Comparison of ENCODE assay signal across 22 mouse cellular contexts in genomic region chr1:72970461-72970860, GRCm38 (mm10). TPM values are rescaled to one million over a fixed set of nuclear protein-coding genes. Genes with fewer than 3 reads are reported as not detected.
DNase-seq lines count a peak whose midpoint lies in the region; ATAC-seq and TF ChIP-seq lines count a peak whose summit lies in the region.
"Had no signal": no experiment of that assay in that cellular context is flagged by ENCODE, and none has a peak within 500 bp of the region (broad histone marks: within the 10 kb centered on the region; RNA-seq: fewer than 3 reads in every experiment).

No protein-coding gene starts in this region.

- peaks cover 8% of the 10 kb centered on the region for H3K4me1 ChIP-seq in lung, embryonic 14.5 days (ENCODE audit: insufficient read depth)
- peaks cover 14% of the 10 kb centered on the region for H3K4me1 ChIP-seq in embryonic facial prominence, embryonic 10.5 days
- H3K4me1 ChIP-seq: liver, embryonic 13.5 days; megakaryocyte, embryonic 14.5 days; midbrain, embryonic 15.5 days had no signal

- H3K27ac ChIP-seq in lung, embryonic 14.5 days (ENCODE audit: low read depth) = no peak overlapping the region
- 0 out of 2 replicates have a peak overlapping the region, but pooled peaks have one; percentile 19 for H3K27ac ChIP-seq in embryonic facial prominence, embryonic 10.5 days (replicated peaks)
- no peak overlapping the region for H3K27ac ChIP-seq in layer of hippocampus, adult 2 months
- H3K27ac ChIP-seq: embryonic facial prominence, embryonic 15.5 days; forebrain, embryonic 10.5 days; liver, embryonic 13.5 days; midbrain, embryonic 15.5 days had no signal

- 70% methylated on average over 9 of the region's 9 CpGs for WGBS in lung, embryonic 14.5 days
- 91% methylated on average over 9 of the region's 9 CpGs for WGBS in embryonic facial prominence, embryonic 10.5 days

- H3K4me3 ChIP-seq in lung, embryonic 14.5 days (ENCODE audit: low read depth, low read length) = no peak overlapping the region
- H3K4me3 ChIP-seq in embryonic facial prominence, embryonic 10.5 days = no peak overlapping the region
- H3K4me3 ChIP-seq in layer of hippocampus, adult 2 months = no peak overlapping the region
- H3K4me3 ChIP-seq: embryonic facial prominence, embryonic 15.5 days; forebrain, embryonic 10.5 days; liver, embryonic 13.5 days; megakaryocyte, embryonic 14.5 days; midbrain, embryonic 15.5 days had no signal

- H3K9ac ChIP-seq in lung, embryonic 14.5 days = no peak overlapping the region
- H3K9ac ChIP-seq: embryonic facial prominence, embryonic 15.5 days; liver, embryonic 13.5 days; midbrain, embryonic 15.5 days had no signal

- intact Hi-C loops in heart, postnatal 25 days (cut with DNase I) = no loop called here

- H3K36me3 ChIP-seq in lung, embryonic 14.5 days (ENCODE audit: insufficient read depth) = no peaks in the 10 kb centered on the region
- no peaks in the 10 kb centered on the region for H3K36me3 ChIP-seq in embryonic facial prominence, embryonic 10.5 days (replicated peaks)
- H3K36me3 ChIP-seq: embryonic facial prominence, embryonic 15.5 days; forebrain, embryonic 10.5 days; liver, embryonic 13.5 days; midbrain, embryonic 15.5 days had no signal

- peak; percentile 72 for DNase-seq in heart, adult 11 months
- DNase-seq in heart, postnatal 25 days (ENCODE audit: low spot score) = no peak
- peak; percentile 55 for DNase-seq in lung, embryonic 14.5 days
- no peak for DNase-seq in lung, postnatal 14 days
- no peak for DNase-seq in embryonic facial prominence, embryonic 10.5 days (ENCODE audit: low spot score)
- DNase-seq in thymus, postnatal 14 days = no peak
- no peak for DNase-seq in layer of hippocampus, adult 2 months (ENCODE audit: low spot score in 2 of 2)
- DNase-seq: cerebellum, adult 8-10 months; liver, embryonic 13.5 days; retina, postnatal 1 day; right cerebral cortex, postnatal 4 days; thymus, adult 2 months had no signal

- H3K27me3 ChIP-seq in lung, embryonic 14.5 days (ENCODE audit: insufficient read depth, low read length) = no peaks in the 10 kb centered on the region
- H3K27me3 ChIP-seq in embryonic facial prominence, embryonic 10.5 days (replicated peaks; ENCODE audit: low read depth, poor library complexity, severe bottlenecking) = no peaks in the 10 kb centered on the region
- H3K27me3 ChIP-seq: embryonic facial prominence, embryonic 15.5 days; liver, embryonic 13.5 days; megakaryocyte, embryonic 14.5 days; midbrain, embryonic 15.5 days had no signal

- ATAC-seq in lung, embryonic 14.5 days (ENCODE audit: insufficient read depth) = no peak
- ATAC-seq: hindbrain, embryonic 16.5 days; intestine, postnatal 0 days; lung, postnatal 0 days; midbrain, embryonic 15.5 days had no signal

- H3K4me2 ChIP-seq in lung, embryonic 14.5 days = no peak overlapping the region
- H3K4me2 ChIP-seq: embryonic facial prominence, embryonic 15.5 days; liver, embryonic 13.5 days; midbrain, embryonic 15.5 days had no signal

- no peaks in the 10 kb centered on the region for H3K9me3 ChIP-seq in lung, embryonic 14.5 days (ENCODE audit: low read depth, low read length)
- H3K9me3 ChIP-seq in embryonic facial prominence, embryonic 10.5 days = no peaks in the 10 kb centered on the region
- H3K9me3 ChIP-seq: embryonic facial prominence, embryonic 15.5 days; forebrain, embryonic 10.5 days; liver, embryonic 13.5 days; midbrain, embryonic 15.5 days had no signal

- no peak for TF ChIP-seq CTCF in lung, embryonic 14.5 days (IDR thresholded peaks at IDR 0.05; ENCODE audit: low read depth)
- TF ChIP-seq CTCF in layer of hippocampus, adult 2 months (conservative IDR thresholded peaks at IDR 0.05) = no peak

RNA-seq across cellular contexts. Expression of gene Tnp1, which starts 45.2 kb away (rescaled TPM):
- total RNA-seq in heart, postnatal 25 days (2021) = not detected
- polyA plus RNA-seq in lung, embryonic 14.5 days (2014; fragmentation: Nextera tagmentation; extraction: Ambion mirVana) = not detected in 2 replicates
- not detected in 2 replicates for polyA plus RNA-seq in embryonic facial prominence, embryonic 10.5 days (2016; fragmentation: Nextera tagmentation; extraction: Ambion mirVana)
- not detected for total RNA-seq in layer of hippocampus, adult 2 months (2021)
- total RNA-seq: heart, postnatal 14 days; layer of hippocampus, postnatal 14 days; left cerebral cortex, postnatal 36 days had no signal
- polyA plus RNA-seq: embryonic facial prominence, embryonic 15.5 days; forebrain, embryonic 10.5 days; hindbrain, embryonic 16.5 days; intestine, postnatal 0 days; liver, embryonic 13.5 days; lung, postnatal 0 days; midbrain, embryonic 15.5 days had no signal

Comparison
In these comparisons a context has a peak if more than half of its experiments do, and no peak if none do; other contexts are left out.
1. DNase-seq: peak in heart, adult 11 months (single experiment) and lung, embryonic 14.5 days (single experiment); none in heart, postnatal 25 days (single experiment), lung, postnatal 14 days (single experiment), embryonic facial prominence, embryonic 10.5 days (single experiment), thymus, postnatal 14 days (single experiment) and layer of hippocampus, adult 2 months (0 of 2).